Mouse (Mus musculus): ENCODE data around the gene Junb.

Gene Junb

GRCm38 (mm10) chr8:84970135-84970790, 8.3 kb downstream of the Junb start:
- DNase-seq = no peak

DNA sequence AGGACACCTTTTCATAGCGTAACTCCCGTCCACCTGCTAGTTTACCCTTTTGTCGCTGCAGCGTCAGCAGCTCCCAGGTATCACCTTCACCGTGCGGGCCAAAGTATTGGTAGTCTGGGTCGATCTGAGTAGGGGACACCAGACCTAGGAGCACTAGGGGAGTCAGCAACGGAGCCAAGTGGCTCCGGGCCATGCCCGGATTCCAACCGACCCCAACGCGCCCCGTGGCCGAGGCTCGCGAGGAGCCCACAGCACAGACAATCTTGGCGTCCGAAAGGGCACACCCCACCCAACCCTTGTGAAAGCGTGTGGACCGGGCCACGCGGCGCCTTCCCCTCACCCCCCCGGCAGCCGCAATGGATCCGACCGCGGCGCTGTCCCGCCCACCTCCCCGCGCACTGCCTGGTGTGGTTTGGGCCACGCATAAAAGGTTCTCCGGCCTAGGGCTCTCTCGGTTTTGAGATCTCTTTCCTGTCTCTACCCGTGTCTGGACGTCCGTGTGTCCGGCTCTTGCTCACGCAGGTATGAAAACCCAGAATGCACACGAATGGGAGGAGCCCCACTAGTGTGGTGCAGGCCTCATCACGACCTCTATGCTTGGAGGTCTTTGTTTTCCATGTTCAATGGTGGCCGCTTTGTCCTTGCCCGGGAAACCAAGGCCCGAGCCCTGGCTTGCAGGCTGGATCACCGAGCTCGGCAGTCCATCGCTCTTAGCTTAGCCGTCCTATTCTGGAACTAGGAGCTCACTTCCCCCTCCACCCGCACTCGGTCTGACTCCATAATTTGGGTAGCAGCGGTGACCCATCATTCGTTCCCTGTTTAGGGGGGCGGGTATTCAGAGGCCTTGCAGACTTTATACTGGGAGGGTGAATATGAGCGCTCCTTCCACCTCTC, 9.0 kb downstream of the Junb start, which contains the start of the genes Gm49661, Prdx2 and Rnaseh2a:
Gene Gm49661, minus strand, starts transcription at position 193 of the 894 bp plus-strand sequence.
Gene Prdx2, plus strand, starts transcription at position 347 of the 894 bp plus-strand sequence.
Gene Rnaseh2a, minus strand, starts transcription at position 527 of the 894 bp plus-strand sequence.
- DNase-seq = peak; percentile 90

- peak; percentile 6 for DNase-seq
Observed at GRCm38 (mm10) chr8:84968650-84969049, 9.9 kb downstream of the Junb start.

DNA sequence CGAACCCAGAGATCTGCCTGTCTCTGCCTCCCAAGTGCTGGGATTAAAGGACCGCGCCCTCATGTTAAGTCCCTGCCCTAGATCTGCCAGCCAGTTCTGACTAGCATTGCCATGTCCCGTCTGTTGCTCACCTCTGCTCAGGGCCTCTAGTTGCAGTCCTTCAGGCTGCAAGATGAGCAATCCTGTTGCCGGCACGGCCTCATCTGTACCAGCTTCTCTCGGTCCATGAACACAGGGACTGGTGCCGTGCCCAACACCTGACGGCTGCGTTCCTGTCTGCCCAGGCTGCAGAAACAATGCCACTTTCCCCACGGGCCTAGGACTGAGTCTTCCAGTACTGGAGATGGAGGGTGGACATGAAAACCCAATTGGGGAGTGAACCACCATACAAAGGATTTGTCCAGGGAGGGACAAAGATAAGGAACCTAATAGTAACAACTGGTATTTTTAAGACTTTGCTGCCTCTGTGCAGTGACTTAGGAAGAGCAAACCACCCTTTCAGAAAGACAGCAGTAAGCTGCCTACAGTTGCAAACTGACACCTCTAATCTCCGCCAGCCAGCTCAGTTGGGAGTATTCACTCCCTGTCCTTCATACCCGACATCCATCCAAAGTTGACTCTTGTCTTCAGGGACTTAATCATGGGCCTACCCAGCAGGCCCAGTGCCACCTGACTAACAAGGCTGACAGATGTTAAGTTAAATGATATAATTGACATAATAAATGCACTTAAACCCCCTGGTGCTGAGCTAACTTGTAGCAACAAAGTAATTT, 10.8 kb downstream of the Junb start:
- no peak for DNase-seq

GRCm38 (mm10) chr8:84966603-84967002, 11.9 kb downstream of the Junb start:
- DNase-seq = no peak

DNA sequence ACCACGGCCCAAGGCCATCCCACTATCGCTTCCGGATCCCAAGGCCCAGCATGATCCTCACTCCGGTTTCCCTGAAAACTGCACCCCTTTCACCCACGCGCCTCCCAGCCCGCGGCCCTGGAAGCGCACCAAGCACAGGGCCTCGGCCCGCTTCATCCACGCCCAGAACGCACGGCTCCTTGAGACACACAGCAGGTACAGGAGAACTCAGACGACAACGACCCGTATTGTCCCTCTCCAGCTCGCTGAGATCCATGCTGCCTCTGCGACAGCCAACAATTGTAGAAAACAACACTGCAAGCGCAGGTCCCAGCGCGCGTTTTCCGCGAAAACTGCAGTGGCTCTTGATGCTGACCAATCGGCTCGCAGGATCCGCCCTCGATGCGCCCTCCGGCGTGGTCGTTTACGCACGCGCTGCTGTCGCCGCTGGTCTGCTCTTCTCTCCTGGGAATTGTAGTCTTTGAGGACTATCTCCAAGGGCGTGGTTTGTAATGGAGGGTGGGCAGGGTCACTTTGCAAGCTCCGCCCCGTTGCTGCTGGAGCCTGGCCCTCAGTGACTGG, 12.7 kb downstream of the Junb start:
- peak; percentile 98 for DNase-seq

GRCm38 (mm10) chr8:84963952-84964351, 14.6 kb downstream of the Junb start:
- no peak for DNase-seq

GRCm38 (mm10) chr8:84959811-84960210, 18.7 kb downstream of the Junb start:
- DNase-seq = no peak

DNA sequence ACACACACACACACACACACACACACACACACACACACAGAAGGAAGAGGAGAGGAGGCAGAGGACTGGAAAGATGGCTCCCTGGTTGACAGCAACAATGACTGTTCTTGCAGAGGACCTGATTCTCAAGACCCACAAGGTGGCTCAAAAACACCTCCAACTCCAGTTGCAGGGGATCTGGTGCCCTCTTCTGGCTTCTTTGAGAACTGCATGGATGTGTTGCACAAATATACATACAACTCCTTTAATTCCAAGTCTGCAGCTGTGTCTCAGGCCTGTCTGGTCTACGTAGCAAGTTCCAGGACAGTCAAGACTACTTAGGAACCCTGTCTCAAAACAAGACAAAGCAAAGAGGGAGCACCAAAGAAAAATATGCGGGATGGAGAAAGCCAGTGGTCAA, 21.8 kb downstream of the Junb start:
- DNase-seq = peak; percentile 88

GRCm38 (mm10) chr8:84952612-84953255, 25.8 kb downstream of the Junb start:
- DNase-seq = peak; percentile 12

DNA sequence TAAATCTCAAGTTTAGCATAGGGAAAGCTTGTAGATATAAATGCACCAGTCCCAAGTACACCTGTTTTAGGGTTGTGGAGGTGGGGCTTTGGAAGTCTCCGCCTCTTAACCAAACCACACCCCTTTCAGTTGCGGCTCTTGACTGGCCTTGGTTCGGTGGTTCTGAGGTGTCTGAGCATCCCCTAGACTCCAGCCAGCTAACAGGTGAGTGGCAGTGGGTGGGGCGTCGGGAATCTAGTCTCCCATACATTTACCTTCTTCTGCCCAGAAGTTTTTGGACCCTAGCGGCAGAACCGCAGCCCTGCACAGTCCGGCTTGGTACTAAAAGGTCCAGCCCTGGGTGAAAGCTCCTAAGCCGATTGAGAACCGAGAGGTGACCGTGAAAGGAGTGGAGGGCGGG, 28.8 kb downstream of the Junb start:
- peak; percentile 18 for DNase-seq

GRCm38 (mm10) chr8:84947241-84947545, 31.3 kb downstream of the Junb start:
- peak; percentile 70 for DNase-seq

DNA sequence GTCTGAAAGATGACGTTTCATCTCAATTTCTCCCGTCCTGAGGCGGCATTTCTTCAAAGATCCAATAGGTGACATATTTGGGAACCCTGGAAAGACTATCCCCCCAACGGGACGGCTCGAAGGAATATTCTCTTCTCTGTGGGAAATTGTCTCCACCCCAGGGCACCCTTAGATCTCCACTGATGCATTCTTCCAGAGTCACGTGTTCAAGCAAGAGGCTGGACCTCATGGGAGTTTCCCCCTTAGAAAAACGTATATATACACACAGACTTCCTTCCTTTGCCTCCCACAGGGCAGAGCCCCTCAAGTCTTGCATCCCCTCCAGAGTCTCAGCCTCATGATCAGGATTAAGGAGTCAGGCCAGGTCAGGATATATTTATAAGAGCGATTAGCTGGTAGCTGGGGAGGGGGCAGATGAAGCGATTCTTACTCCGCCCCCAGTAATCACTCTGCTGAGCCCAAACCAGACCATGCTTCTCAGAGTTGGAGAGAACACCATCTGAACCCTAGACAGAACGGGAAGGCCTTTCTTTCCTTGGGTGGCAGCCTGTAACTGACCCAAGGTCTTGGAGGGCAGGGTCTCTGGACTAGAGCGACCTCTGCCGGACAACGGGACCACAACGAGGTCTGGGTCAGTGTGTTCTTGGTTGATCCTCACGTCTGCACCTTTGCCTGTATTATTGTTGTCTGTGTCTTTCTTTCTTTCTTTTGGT, 31.8 kb downstream of the Junb start, which contains the start of gene Rtbdn:
Gene Rtbdn, plus strand, starts transcription at position 464 of the 713 bp plus-strand sequence.
- peak; percentile 70 for DNase-seq

GRCm38 (mm10) chr8:84945633-84946527, 32.6 kb downstream of the Junb start:
- DNase-seq = peak; percentile 77

DNA sequence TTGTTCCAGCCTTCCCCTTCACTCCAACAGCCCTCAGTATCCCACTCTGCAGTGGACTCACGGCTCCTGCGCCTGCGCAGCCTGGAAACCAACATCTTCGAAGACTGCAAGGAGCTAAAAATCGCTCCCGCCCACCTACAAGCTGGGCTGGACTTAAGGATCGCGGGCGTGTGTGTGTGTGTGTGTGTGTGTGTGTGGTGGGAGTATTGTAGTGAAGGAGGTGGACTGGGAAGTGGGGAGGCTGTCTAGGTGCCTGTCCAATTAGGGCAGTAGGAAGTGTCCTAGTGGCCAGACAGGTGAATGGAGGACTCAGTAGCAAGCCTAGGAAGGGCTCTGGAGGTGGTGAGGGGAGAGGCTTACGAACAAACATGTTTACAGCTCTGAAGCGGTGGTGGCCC, 33.3 kb downstream of the Junb start:
- peak; percentile 69 for DNase-seq

DNA sequence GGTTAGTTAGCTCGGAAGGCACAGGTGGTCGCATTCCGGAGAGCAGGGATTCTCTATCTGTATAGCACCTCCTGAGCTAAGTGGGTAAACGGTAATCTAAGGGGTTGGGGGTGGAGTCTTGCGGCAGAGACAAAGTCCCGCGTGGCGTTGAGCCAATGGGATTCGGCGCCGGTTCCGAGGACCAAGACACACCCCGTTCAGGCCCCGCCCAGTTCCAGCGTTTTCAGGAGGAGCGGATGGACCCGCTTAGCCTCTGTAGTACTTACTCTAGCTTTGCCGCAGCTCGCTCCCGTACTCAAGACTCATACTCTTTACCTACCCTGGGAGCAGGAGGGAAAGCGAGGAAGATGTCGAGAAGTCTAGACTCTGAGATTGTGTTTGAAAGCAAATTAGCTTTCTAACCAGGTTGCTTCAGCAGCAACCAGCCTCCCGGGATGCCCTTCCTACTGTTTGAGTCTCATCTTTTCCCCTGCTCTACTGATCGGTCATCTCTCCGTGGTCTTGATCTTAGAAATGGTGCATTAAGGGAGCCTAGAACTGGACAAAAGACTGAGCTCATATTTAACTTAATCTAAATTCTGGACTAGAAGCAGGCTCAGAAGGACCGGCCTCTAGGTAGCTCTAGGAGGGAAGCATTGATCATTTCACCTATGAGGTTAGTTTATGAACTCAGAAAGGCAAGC, 33.9 kb downstream of the Junb start:
- DNase-seq = peak; percentile 84

DNA sequence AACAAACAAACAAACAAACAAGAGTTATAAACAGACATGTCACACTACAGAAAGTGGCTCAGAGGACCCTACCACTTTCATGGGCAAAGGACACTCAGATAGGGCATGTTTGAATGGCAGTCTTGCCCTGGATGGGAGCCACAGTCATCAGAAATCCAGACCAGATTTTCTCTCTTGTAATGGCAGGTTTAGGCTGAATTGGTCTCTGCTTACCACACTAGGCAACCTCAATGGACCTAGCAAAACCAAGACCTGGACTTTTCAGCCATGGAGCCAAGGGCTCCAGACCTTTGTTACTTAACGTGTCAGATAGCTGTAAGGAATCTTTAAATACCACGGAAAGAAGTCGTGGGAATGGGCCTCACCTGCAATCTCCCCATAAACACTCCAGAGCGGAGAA, 34.8 kb downstream of the Junb start:
- DNase-seq = peak; percentile 63

DNA sequence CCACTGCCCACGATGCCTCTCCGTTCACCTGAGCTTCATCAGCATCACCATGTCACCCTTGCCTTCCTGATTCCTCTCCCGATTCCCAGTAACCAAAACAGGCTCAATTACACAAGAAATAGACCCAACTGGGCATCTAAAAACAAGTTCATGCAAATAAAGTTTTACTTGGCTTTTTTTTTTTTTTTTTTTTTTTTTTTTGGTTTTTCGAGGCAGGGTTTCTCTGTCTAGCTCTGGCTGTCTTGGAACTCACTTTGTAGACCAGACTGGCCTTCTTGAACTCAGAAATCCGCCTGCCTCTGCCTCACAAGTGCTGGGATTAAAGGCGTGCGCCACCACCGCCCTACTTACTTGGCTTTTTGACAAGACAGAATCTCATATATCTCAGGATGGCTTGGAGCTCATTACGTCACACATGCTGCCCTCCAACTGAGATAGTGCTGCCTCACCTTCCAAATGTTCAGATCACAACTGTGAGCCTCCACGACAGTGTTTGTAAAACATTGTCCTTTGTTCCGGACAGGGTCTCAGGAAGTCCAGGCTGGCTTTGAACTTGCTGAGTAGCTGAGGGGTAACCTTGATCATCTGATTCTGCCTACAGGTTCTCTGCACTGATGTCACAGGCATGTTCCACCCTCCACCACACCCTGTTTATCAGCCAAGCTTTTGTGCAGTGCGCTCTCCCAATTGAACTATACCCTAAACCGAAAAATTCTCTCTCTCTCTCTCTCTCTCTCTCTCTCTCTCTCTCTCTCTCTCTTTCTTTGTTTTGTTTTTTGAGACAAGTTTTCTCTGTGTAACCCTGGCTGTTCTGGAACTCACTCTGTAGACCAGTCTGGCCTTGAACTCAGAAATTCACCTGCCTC, 40.7 kb downstream of the Junb start:
- DNase-seq = no peak
